Mouse (Mus musculus) liver, postnatal 0 days (tissue): ENCODE results near the gene Mapre3.

ENCODE experiments used
- CTCF ChIP-seq: sonication (generic); IDR thresholded peaks from 2 replicates; pipeline ENCODE4 v1.5.1; 2016; ENCODE audit warnings: antibody characterized with exemption, low read depth
- EP300 ChIP-seq: IDR thresholded peaks from 2 replicates; pipeline ENCODE4 v1.6.1; 2016; ENCODE audit warnings: antibody characterized with exemption, low read depth, mild to moderate bottlenecking

- TF ChIP-seq CTCF: no peak
- no peak for TF ChIP-seq EP300
These were observed 59.9 kb downstream of the Mapre3 start for GRCm38 (mm10) chr5:30874365-30874764.
